Mouse (Mus musculus) cerebellum, adult 8-10 months (tissue): ENCODE data around the gene Pvr.

ENCODE experiments used
- DNase-seq: peaks from one replicate; pipeline ENCODE4 v3.0.0; 2022

Gene Pvr

GRCm38 (mm10) chr7:19920506-19921261, at the start of gene Pvr:
TSS of gene Pvr (minus strand) at chr7:19921160.
- peak; percentile 56 for DNase-seq

- no peak for DNase-seq
Observed at GRCm38 (mm10) chr7:19970196-19970595, 49.2 kb upstream of the Pvr start.

- DNase-seq, result no peak
Observed at GRCm38 (mm10) chr7:19969541-19970090, 48.7 kb upstream of the Pvr start.

GRCm38 (mm10) chr7:19969106-19969505, 48.1 kb upstream of the Pvr start:
- DNase-seq, result no peak

- DNase-seq, result no peak
Observed at GRCm38 (mm10) chr7:19964985-19965579, 44.1 kb upstream of the Pvr start, which contains the start of gene Ceacam20. TSS of gene Ceacam20 (plus strand) at chr7:19965412.

- no peak for DNase-seq
Observed at GRCm38 (mm10) chr7:19962423-19962822, 41.5 kb upstream of the Pvr start.

- DNase-seq, result peak; percentile 79
Observed at GRCm38 (mm10) chr7:19956341-19956781, 35.4 kb upstream of the Pvr start.

- DNase-seq, result no peak
Observed at GRCm38 (mm10) chr7:19955861-19956260, 34.9 kb upstream of the Pvr start.

- no peak for DNase-seq
Observed at GRCm38 (mm10) chr7:19953054-19953453, 32.1 kb upstream of the Pvr start.

- DNase-seq, result no peak
Observed at GRCm38 (mm10) chr7:19952320-19952986, 31.5 kb upstream of the Pvr start.

- no peak for DNase-seq
Observed at GRCm38 (mm10) chr7:19950589-19950988, 29.6 kb upstream of the Pvr start, which contains the start of gene Igsf23. TSS of gene Igsf23 (minus strand) at chr7:19950756.

GRCm38 (mm10) chr7:19949996-19950395, 29.0 kb upstream of the Pvr start:
- no peak for DNase-seq

- DNase-seq, result no peak
Observed at GRCm38 (mm10) chr7:19948956-19949355, 28.0 kb upstream of the Pvr start.

- no peak for DNase-seq
Observed at GRCm38 (mm10) chr7:19945821-19946515, 25.0 kb upstream of the Pvr start.

GRCm38 (mm10) chr7:19945201-19945600, 24.2 kb upstream of the Pvr start:
- no peak for DNase-seq

- no peak for DNase-seq
Observed at GRCm38 (mm10) chr7:19944709-19945108, 23.7 kb upstream of the Pvr start.

GRCm38 (mm10) chr7:19940256-19940655, 19.3 kb upstream of the Pvr start:
- DNase-seq, result no peak

GRCm38 (mm10) chr7:19939555-19940235, 18.7 kb upstream of the Pvr start:
- DNase-seq, result no peak

GRCm38 (mm10) chr7:19937229-19937821, 16.4 kb upstream of the Pvr start:
- no peak for DNase-seq

GRCm38 (mm10) chr7:19935961-19936360, 15.0 kb upstream of the Pvr start:
- no peak for DNase-seq

GRCm38 (mm10) chr7:19935171-19935751, 14.3 kb upstream of the Pvr start:
- DNase-seq, result no peak
